Mouse (Mus musculus) large intestine, adult 2 months (tissue): Measurements from ENCODE around the gene D130043K22Rik. TPM values are rescaled to one million over a fixed set of nuclear protein-coding genes. Genes with fewer than 3 reads are reported as not detected.
A peak's percentile ranks its signal among the peaks of the same experiment; 100 is the strongest.

Source experiments
- DNase-seq: peaks from one replicate; pipeline ENCODE4 v3.0.0-alpha.2; 2012; ENCODE audit warnings: low read depth, low spot score
- WGBS: fragments of 180-500 bp; shearing (Covaris S2); methylation state at CpG from one replicate; pipeline ENCODE4 v1.1.7; 2018; 5-methylcytosine and 5-hydroxymethylcytosine counted together
- polyA plus RNA-seq: library from polyadenylated mRNA; depleted of rRNA; stranded (reverse); fragments of >200 nt; gene quantifications from 2 replicates; pipeline ENCODE4 v1.2.3, GENCODE M21; 2012

Gene D130043K22Rik
- polyA plus RNA-seq, 1 experiment: 1.6 TPM

DNA sequence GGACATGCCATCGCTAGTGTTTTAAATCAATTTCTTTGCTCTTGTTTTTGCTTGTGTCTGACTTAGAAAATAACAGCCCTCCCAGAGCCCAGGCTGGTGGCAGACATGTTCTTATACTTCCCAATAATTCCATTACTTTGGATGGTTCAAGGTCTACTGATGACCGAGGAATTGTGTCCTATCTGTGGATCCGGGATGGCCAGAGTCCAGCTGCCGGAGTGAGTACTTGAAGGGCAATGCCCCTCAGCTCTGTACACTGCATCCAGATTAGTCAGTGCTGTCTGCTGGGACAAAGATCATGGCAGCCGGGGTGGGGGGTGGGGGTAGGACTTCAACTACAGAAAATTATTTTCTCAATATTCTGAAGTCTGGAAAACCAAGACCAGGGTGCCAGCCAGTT is 35.8 kb downstream of the D130043K22Rik start:
- whole genome bisulfite sequencing: 83% methylated on average over 5 of the region's 5 CpGs
- no peak for DNase-seq

DNA sequence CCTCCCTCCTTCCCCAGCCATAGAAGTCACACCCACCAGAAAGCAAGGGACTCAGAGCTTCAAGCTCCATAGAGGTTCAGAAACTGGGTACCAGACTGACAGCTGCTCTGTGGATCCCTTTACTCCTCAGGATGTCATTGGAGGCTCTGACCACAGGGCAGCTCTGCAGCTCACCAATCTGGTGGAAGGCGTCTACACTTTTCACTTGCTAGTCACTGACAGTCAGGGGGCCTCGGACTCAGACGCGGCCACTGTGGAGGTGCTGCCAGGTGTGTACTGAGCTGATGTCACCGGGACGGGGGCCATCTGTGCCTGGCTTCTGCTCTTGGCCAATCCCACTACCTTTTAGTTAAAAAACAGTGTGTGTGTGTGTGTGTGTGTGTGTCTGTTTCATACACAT is 37.5 kb downstream of the D130043K22Rik start:
- no peak for DNase-seq
- WGBS: 98% methylated on average over 6 of the region's 6 CpGs

GRCm38 (mm10) chr13:24889554-24889953 is 44.6 kb downstream of the D130043K22Rik start:
- no peak for DNase-seq
- 19% methylated on average over 1 of the region's 1 CpGs for WGBS

DNA sequence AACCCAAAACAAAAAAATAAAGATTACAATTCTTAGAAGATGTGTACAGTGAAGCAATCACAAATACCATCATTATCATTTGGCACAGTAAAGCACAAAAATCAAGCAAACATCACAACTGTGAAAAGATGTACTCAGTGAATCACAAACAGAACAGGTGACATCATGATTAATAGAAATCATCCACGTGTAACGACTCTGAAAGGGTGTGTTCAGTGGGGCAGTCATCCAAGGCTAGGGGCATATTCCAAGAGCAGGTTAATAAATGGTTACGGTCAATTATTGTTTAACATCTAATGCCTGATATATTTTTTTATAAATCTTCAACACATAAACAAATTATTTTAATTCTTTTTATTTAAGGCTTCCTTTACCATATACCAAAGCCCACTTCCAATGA is 47.6 kb downstream of the D130043K22Rik start:
- 63% methylated on average over 3 of the region's 3 CpGs for WGBS
- no peak for DNase-seq

GRCm38 (mm10) chr13:24893880-24894279 is 48.9 kb downstream of the D130043K22Rik start:
- 33% methylated on average over 2 of the region's 2 CpGs for WGBS
- DNase-seq: no peak

- DNase-seq: no peak
- WGBS: 96% methylated on average over 2 of the region's 2 CpGs
Observed at GRCm38 (mm10) chr13:24901916-24902315, 57.0 kb downstream of the D130043K22Rik start.

- no peak for DNase-seq
- WGBS: 84% methylated on average over 6 of the region's 6 CpGs
Observed at GRCm38 (mm10) chr13:24903412-24903811, 58.5 kb downstream of the D130043K22Rik start.

GRCm38 (mm10) chr13:24905422-24905821 is 60.5 kb downstream of the D130043K22Rik start:
- no peak for DNase-seq
- WGBS: 87% methylated on average over 12 of the region's 12 CpGs

DNA sequence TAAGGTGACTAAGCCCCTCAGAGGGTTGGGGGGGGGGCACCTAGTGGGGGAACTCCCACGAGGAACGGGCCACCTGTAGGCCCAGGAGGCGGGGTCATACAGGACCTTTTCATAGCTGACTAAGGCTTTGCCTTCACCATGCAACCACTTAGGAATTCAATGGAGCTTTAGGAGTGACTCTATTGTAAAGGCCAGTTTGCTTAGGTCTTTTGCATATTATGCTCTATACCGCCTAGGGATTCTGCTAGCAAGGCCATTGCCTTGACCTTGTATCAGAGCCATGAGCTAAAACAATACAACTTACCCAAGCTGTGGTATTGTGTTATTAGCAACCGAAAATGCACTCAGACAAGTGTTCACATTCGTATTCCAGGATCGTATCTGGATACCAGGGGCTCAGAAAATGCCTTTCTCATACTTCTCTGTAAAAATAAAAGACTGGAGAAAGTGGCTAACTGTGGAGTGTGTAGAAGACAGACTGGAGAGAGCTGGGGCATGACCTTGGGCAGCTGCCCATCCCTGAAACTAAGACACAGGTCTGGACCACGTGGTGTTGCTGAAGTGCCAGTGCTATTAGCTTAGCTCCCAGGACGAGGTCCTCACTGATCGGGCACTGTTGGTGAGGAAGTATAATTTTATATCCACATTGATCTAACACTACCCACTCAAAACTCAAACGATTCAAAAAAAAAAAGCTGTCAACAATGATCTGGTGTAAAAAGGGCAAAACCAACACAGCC is 62.1 kb downstream of the D130043K22Rik start:
- 76% methylated on average over 11 of the region's 11 CpGs for WGBS
- no peak for DNase-seq

DNA sequence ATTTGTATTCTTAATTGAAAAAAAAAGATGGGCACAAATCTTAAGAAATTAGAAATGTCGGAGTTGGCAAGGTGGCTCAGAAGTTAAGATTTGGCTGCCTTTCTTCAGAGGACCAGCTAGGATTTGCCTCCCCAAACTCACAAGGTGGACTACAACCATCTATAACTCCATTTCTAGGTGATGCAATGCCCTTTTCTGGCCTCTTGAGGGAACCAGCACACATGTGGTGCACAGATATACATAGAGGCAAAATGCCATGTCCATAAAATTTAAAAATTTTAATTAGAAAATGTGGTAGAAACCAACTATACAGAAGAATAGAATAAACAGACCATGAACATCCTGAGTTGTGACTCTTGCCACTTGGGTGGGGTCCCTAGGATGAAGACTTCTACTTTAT is 64.2 kb downstream of the D130043K22Rik start:
- no peak for DNase-seq
- 96% methylated on average over 1 of the region's 1 CpGs for WGBS

DNA sequence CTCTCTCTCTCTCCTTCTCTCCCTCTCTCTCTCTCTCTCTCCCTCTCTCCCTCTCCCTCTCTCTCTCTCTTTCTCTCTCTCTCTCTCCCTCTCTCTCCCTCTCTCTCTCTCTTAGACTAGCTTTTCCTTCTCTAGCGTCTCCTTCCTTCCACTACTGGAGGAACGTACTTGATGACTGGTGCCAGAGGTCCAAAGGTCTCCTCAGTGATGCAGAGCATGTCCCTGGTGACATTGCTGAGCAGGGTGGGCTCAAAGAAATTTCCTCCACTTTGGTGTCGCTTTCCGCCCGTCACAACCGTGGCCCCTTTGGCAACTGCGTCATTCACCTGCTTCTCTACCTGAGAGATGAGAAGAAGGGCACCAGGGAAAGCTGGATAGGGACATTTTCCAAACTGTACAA is 68.6 kb downstream of the D130043K22Rik start:
- no peak for DNase-seq
- WGBS: 87% methylated on average over 7 of the region's 7 CpGs

- no peak for DNase-seq
- WGBS: 52% methylated on average over 4 of the region's 4 CpGs
Observed at GRCm38 (mm10) chr13:24914915-24915314, 70.0 kb downstream of the D130043K22Rik start.

GRCm38 (mm10) chr13:24915831-24916230 is 70.9 kb downstream of the D130043K22Rik start:
- 80% methylated on average over 13 of the region's 13 CpGs for WGBS
- DNase-seq: no peak

GRCm38 (mm10) chr13:24920333-24920977 is 75.5 kb downstream of the D130043K22Rik start:
- WGBS: 19% methylated on average over 5 of the region's 5 CpGs
- peak; percentile 43 for DNase-seq

DNA sequence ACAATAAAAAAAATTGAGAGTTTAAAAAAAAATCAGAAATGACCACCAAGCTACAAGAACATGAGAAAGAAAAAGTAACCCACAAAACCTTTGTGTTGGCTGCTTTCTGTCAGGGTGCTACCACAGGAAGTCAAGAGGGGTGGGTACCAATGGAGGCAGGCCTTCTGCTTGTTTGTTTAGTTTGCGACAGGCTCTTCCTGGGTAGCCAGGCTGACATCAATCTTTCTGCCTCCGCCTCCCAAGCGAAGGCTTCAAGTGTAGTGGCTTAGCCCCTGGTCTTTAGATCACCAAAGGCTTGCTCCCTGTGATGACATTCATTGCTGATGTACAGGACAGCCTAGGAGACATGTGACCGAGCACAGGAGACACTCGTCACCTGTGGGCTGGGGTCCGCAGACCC is 76.3 kb downstream of the D130043K22Rik start:
- no peak for DNase-seq
- WGBS: 86% methylated on average over 6 of the region's 6 CpGs

DNA sequence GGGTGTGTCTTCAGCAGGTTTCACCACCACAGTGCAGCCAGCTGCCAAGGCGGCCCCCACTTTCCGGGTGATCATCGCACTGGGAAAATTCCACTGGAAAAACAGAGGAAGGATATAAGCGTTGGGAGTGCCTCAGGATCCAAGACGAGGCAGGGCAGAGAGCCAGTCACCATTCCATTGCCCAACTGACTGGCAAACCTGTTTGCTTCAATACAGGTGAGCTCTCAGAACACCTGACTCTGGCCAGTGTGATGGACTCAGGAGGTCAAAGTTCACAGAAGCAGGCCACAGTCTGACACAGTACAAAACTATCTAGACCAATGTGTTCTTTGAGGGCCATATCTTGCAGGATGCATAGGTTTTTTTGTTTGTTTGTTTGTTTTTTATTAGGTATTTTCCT is 79.1 kb downstream of the D130043K22Rik start:
- 37% methylated on average over 5 of the region's 5 CpGs for WGBS
- DNase-seq: peak; percentile 18

DNA sequence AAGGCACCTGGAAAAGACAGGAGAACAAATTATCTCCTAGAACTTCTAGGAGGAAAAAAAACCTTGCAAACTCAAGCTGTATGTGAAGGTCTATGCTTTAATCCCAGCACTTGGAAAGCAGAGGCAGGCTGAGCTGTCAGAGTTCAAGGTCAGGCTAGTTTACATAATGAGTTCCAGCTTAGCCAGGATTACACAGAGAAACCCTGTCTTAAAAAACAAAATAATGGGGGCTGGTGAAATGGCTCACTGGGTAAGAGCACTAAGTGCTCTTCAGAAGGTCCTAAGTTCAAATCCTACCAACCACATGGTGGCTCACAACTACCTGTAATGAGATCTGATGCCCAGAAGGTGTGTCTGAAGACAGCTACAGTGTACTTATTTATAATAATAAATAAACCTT is 85.7 kb downstream of the D130043K22Rik start:
- no peak for DNase-seq

DNA sequence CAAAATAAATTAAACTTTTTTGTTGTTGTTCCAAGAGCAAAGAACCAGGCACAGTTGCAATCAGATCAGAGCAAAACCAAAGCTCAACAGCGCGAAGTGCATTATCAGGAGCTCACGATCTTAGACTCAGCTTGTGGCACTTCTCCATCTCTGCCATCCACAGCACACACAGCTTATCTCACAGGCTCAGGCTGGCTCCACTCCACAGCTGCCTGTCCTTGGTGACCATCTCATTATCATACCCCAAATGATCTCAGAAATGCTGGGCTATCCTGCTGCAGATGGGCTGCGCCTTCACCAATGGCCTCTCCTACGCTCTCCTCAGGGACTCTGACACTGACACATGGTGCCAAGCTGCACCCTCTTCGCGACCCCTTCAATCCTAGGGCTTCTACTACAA is 88.3 kb downstream of the D130043K22Rik start:
- WGBS: 92% methylated on average over 7 of the region's 7 CpGs
- DNase-seq: no peak

DNA sequence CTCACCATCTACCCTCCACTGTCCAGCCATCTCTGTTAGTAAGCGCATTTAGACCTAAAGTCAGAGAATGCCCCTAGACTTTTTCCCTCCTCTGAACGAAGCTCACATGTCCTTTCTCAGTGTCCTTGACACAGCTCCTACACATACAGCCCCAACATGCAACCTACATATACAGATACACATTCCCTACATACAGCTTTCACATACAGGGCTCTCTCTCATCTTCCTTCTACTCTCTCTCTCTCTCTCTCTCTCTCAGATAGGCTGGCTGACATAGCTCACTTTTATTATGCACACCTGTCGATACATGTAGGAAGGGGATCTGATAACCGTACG is 91.8 kb downstream of the D130043K22Rik start:
- DNase-seq: no peak
- WGBS: 22% methylated on average over 5 of the region's 5 CpGs

GRCm38 (mm10) chr13:24937108-24937838 is 92.3 kb downstream of the D130043K22Rik start, which contains the start of gene Aldh5a1:
Aldh5a1 (minus strand) TSS chr13:24937661.
- peak; percentile 44 for DNase-seq
- under 1% methylated on average over 75 of the region's 75 CpGs for WGBS

GRCm38 (mm10) chr13:24937839-24938166 is 92.9 kb downstream of the D130043K22Rik start:
- peak; percentile 27 for DNase-seq
- 9% methylated on average over 12 of the region's 12 CpGs for WGBS
